Mouse (Mus musculus) intestine, embryonic 14.5 days (tissue): ENCODE measurements around the gene 2310022A10Rik. TPM values are rescaled to one million over a fixed set of nuclear protein-coding genes. Genes with fewer than 3 reads are reported as not detected.

Source experiments
- ATAC-seq: fragments of 200-750 bp; cut with Nextera tagmentation; replicated peaks from 2 replicates; pipeline ENCODE4 v1.8.0; 2017; ENCODE audit warnings: low read depth, moderate number of reproducible peaks, moderate TSS enrichment, moderate library complexity; ENCODE audit not compliant: low FRiP score, low TSS enrichment
- DNase-seq: peaks from one replicate; pipeline ENCODE4 v3.0.0-alpha.2; 2018; ENCODE audit warnings: low spot score
- H3K27ac ChIP-seq: fragments of 300-500 bp; sonication (generic); 2 replicates; pipeline ENCODE4 v1.5.1; 2014; ENCODE audit warnings: low read depth, mild to moderate bottlenecking, control low read depth
- H3K27me3 ChIP-seq: fragments of 300-500 bp; sonication (generic); replicated peaks from 2 replicates; pipeline ENCODE4 v1.6.1; 2014; ENCODE audit warnings: low read length, control low read depth; ENCODE audit not compliant: control insufficient read depth, insufficient read depth
- H3K36me3 ChIP-seq: fragments of 300-500 bp; sonication (generic); 2 replicates; pipeline ENCODE4 v1.6.1; 2014; ENCODE audit warnings: low read length, control low read depth; ENCODE audit not compliant: control insufficient read depth, insufficient read depth
- H3K4me1 ChIP-seq: fragments of 300-500 bp; sonication (generic); replicated peaks from 2 replicates; pipeline ENCODE4 v1.6.1; 2014; ENCODE audit warnings: low read length, control low read depth, mixed read lengths; ENCODE audit not compliant: control insufficient read depth, insufficient read depth
- H3K4me2 ChIP-seq: fragments of 300-500 bp; sonication (generic); 2 replicates; pipeline ENCODE4 v1.6.1; 2014; ENCODE audit warnings: low read length
- H3K4me3 ChIP-seq: fragments of 300-500 bp; sonication (generic); 2 replicates; pipeline ENCODE4 v1.5.1; 2014; ENCODE audit warnings: low read depth, low read length, control low read depth, mixed read lengths
- H3K9ac ChIP-seq: fragments of 300-500 bp; sonication (generic); 2 replicates; pipeline ENCODE4 v1.6.1; 2014; ENCODE audit warnings: mild to moderate bottlenecking, low read length
- H3K9me3 ChIP-seq: fragments of 300-500 bp; sonication (generic); 2 replicates; pipeline ENCODE4 v1.6.1; 2016; ENCODE audit warnings: low read length, control low read depth; ENCODE audit not compliant: control insufficient read depth
- WGBS: fragments of 180-500 bp; shearing (Covaris S2); extraction: QIAGEN DNeasy Blood & Tissue Kit; methylation state at CpG from one replicate; pipeline ENCODE4 v1.1.7; 2014; 5-methylcytosine and 5-hydroxymethylcytosine counted together
- polyA plus RNA-seq: library from polyadenylated mRNA; unstranded; fragments of >200 nt; fragmentation: Nextera tagmentation; extraction: Ambion mirVana; gene quantifications from 2 replicates; pipeline ENCODE4 v1.2.1, GENCODE M21; 2014

2310022A10Rik gene
- polyA plus RNA-seq, 1 experiment from 2014 or later: 20.8 TPM

GRCm38 (mm10) chr7:27601628-27602027, 48.6 kb downstream of the 2310022A10Rik start:
- peaks cover 41% of the 10 kb centered on the region for H3K4me1 ChIP-seq
- no peak overlapping the region for H3K27ac ChIP-seq
- H3K4me2 ChIP-seq: no peak overlapping the region
- ATAC-seq: no peak
- H3K9ac ChIP-seq: no peak overlapping the region
- WGBS: 64% methylated on average over 4 of the region's 4 CpGs
- H3K4me3 ChIP-seq: no peak overlapping the region
- no peaks in the 10 kb centered on the region for H3K27me3 ChIP-seq
- H3K36me3 ChIP-seq: peaks cover 4% of the 10 kb centered on the region; the same call in 1 of the 2 replicates
- DNase-seq: no peak
- H3K9me3 ChIP-seq: no peaks in the 10 kb centered on the region

- no peak overlapping the region for H3K4me2 ChIP-seq
- H3K27ac ChIP-seq: no peak overlapping the region
- H3K9me3 ChIP-seq: no peaks in the 10 kb centered on the region
- DNase-seq: no peak
- peaks cover 4% of the 10 kb centered on the region; the same call in 1 of the 2 replicates for H3K36me3 ChIP-seq
- H3K9ac ChIP-seq: no peak overlapping the region
- H3K27me3 ChIP-seq: no peaks in the 10 kb centered on the region
- H3K4me3 ChIP-seq: no peak overlapping the region
- 78% methylated on average over 2 of the region's 2 CpGs for WGBS
- ATAC-seq: no peak
- H3K4me1 ChIP-seq: peaks cover 38% of the 10 kb centered on the region
These were observed 49.1 kb downstream of the 2310022A10Rik start for GRCm38 (mm10) chr7:27602161-27602560.

DNA sequence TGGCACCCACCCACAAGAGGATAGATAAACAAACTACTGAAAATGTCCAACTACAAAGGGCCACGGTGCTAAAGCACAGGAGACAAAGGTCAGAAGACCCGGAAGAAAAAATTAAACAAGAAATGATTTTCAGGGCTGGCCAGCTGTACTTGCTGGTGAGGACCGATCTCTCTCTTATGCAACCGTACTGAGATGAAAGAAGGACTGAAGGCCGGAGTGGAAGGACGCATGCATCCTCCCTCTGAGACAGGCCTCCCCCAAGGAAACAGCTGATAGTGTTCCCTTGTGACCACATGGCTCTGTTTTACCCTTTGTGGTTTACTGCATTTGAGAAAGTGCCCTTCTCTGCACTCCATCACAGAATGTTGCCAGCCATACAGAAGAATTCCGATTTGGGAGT, 49.8 kb downstream of the 2310022A10Rik start:
- Histone ChIP-seq H3K9me3 (no peaks in the 10 kb centered on the region), H3K27ac (no peak overlapping the region), H3K9ac (no peak overlapping the region), H3K36me3 (peaks cover 4% of the 10 kb centered on the region; the same call in 1 of the 2 replicates), H3K4me1 (peaks cover 31% of the 10 kb centered on the region), H3K27me3 (no peaks in the 10 kb centered on the region), H3K4me3 (no peak overlapping the region), H3K4me2 (no peak overlapping the region)
- 73% methylated on average over 7 of the region's 7 CpGs for WGBS
- ATAC-seq (no peak), DNase-seq (no peak)

DNA sequence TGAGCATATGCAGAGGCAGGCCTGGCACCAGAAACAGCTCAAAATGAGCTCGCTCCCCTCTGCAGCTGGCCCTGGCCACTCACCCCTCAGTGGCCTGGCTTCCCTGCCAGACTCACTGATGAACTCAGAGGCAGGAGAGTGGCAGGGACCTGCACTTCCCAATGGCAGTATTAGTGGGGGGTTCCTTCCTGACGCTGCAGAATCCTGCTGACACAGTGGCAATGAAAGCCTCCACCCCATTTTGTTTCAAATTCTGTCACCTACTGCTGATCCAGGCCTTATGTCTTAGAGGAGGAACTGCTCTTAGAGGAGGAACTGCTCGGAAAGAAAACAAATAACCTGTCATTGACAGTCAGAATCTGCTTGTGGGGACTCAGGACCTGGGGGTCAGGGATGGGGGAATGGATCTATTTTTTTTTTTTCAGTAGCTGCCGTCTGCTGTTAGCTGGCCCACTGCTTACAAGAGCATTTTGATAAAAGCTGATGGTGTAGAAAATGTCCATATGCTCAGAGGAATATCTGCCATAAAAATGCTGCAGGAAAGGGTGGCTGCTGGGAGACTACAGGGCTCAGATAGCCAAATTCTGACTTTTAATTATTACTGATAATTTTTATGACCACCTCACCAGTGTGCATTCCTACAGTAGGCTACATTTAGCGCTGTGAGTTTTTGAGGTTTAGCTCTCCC, 51.8 kb downstream of the 2310022A10Rik start:
- no peak overlapping the region for H3K4me2 ChIP-seq
- no peak overlapping the region for H3K27ac ChIP-seq
- DNase-seq: no peak
- H3K4me1 ChIP-seq: peaks cover 27% of the 10 kb centered on the region
- H3K9me3 ChIP-seq: no peaks in the 10 kb centered on the region
- WGBS: 40% methylated on average over 5 of the region's 5 CpGs
- H3K36me3 ChIP-seq: peaks cover 20% of the 10 kb centered on the region
- H3K27me3 ChIP-seq: no peaks in the 10 kb centered on the region
- H3K4me3 ChIP-seq: no peak overlapping the region
- no peak for ATAC-seq
- no peak overlapping the region for H3K9ac ChIP-seq

DNA sequence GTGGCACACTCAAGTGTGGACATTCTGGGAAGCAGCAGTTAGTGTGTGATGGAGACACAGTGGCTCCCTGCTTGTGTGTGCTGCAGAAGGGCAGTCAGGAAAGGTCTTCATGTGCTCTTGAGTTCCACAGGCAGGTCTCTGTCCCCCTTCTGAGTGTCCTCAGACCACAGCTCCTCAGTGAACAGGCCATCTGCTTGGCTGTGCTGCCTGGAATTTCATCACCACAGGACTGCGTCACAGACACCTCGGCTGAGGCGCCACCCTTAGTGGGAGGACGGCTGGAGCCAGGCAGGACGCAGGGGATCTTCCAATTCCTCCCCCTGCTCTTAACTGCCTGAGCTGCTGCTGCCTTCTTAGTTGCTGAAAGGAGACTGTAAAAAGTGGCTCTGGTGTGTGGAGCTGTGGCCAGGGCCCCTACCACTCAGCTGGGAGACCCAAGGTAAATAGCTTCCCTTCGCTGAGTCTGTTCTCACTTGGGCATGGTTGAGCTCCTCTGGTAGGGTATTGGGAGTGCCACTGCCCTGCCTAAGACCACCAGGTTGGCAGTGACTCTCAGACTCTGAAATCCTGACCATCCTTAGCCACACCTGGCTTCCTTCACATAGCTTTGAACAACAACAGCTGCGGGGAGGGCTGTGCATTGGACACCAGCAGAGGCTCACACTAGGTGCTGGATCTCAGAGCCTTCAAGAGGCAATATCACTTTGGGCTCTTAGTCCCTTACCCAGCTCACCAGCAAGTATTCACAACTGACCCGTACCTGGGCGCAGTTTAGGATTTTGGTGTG, 52.7 kb downstream of the 2310022A10Rik start:
- Histone ChIP-seq H3K36me3 (peaks cover 26% of the 10 kb centered on the region), H3K4me1 (peaks cover 22% of the 10 kb centered on the region), H3K4me2 (no peak overlapping the region), H3K9me3 (no peaks in the 10 kb centered on the region), H3K27me3 (no peaks in the 10 kb centered on the region), H3K27ac (no peak overlapping the region), H3K9ac (no peak overlapping the region), H3K4me3 (no peak overlapping the region)
- 65% methylated on average over 9 of the region's 9 CpGs for WGBS
- ATAC-seq: no peak
- DNase-seq: no peak

GRCm38 (mm10) chr7:27606481-27607254, 53.6 kb downstream of the 2310022A10Rik start:
- no peak for ATAC-seq
- Histone ChIP-seq H3K27ac (no peak overlapping the region), H3K9ac (no peak overlapping the region), H3K27me3 (no peaks in the 10 kb centered on the region), H3K36me3 (peaks cover 26% of the 10 kb centered on the region), H3K4me2 (no peak overlapping the region), H3K9me3 (no peaks in the 10 kb centered on the region), H3K4me1 (peaks cover 18% of the 10 kb centered on the region), H3K4me3 (no peak overlapping the region)
- no peak for DNase-seq
- WGBS: 59% methylated on average over 10 of the region's 10 CpGs

DNA sequence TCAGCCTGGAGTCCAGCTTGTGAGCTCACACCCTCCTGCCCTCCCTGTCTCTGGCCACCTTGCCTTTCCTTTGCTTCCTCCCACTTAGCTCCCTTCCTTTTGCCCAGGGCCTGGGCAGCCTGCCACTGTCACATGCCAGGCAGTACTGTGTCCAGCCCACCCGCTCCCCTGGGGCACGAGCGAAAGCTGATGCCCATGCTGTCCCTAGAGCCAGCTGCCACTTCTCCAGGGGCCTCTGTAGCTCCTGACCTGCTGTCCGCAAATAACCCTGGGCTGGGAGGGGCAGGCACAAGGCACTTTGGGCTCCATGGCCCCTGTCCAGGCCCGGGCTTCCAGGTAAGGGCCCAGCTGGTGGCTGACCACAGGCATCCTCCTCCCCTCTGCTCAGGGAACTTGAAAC, 54.5 kb downstream of the 2310022A10Rik start:
- 75% methylated on average over 5 of the region's 5 CpGs for WGBS
- H3K27ac ChIP-seq: no peak overlapping the region
- ATAC-seq: no peak

GRCm38 (mm10) chr7:27608130-27608529, 55.1 kb downstream of the 2310022A10Rik start:
- DNase-seq: no peak

More for the DNA sequence above, 54.5 kb downstream of the 2310022A10Rik start:
- H3K27me3 ChIP-seq: no peaks in the 10 kb centered on the region
- H3K4me3 ChIP-seq: no peak overlapping the region
- DNase-seq: no peak
- H3K9me3 ChIP-seq: no peaks in the 10 kb centered on the region
- no peak overlapping the region for H3K9ac ChIP-seq
- peaks cover 13% of the 10 kb centered on the region; the same call in 1 of the 2 replicates for H3K4me1 ChIP-seq
- no peak overlapping the region for H3K4me2 ChIP-seq
- H3K36me3 ChIP-seq: peaks cover 29% of the 10 kb centered on the region

More at GRCm38 (mm10) chr7:27608130-27608529, 55.1 kb downstream of the 2310022A10Rik start:
- no peaks in the 10 kb centered on the region for H3K27me3 ChIP-seq
- peaks cover 26% of the 10 kb centered on the region for H3K36me3 ChIP-seq
- no peak overlapping the region for H3K27ac ChIP-seq
- ATAC-seq: no peak
- no peak overlapping the region for H3K9ac ChIP-seq
- no peak overlapping the region for H3K4me2 ChIP-seq
- H3K4me3 ChIP-seq: no peak overlapping the region
- peaks cover 8% of the 10 kb centered on the region; the same call in 1 of the 2 replicates for H3K4me1 ChIP-seq
- no peaks in the 10 kb centered on the region for H3K9me3 ChIP-seq
- 89% methylated on average over 3 of the region's 3 CpGs for WGBS
